In genomic region chr1:155212493-155212892, GRCm38 (mm10) we compare ENCODE assay signal across 8 mouse cellular contexts. TPM values are rescaled to one million over a fixed set of nuclear protein-coding genes. Genes with fewer than 3 reads are reported as not detected.
DNase-seq lines count a peak whose midpoint lies in the region; ATAC-seq and TF ChIP-seq lines count a peak whose summit lies in the region.

No protein-coding gene starts in this region.

- peak overlapping the region; percentile 41 for H3K9ac ChIP-seq in forebrain, embryonic 13.5 days
- no peak overlapping the region for H3K9ac ChIP-seq in intestine, postnatal 0 days (ENCODE audit: low read depth, low read length)
- H3K9ac ChIP-seq in midbrain, embryonic 16.5 days (ENCODE audit: low read depth, low read length): peak overlapping the region; percentile 18; the same call in 1 of the 2 replicates

- H3K4me3 ChIP-seq in forebrain, embryonic 13.5 days: no peak overlapping the region
- H3K4me3 ChIP-seq in intestine, postnatal 0 days (ENCODE audit: low read depth, low read length): no peak overlapping the region
- H3K4me3 ChIP-seq in midbrain, embryonic 16.5 days (ENCODE audit: low read depth, low read length): no peak overlapping the region
- H3K4me3 ChIP-seq in thymus, adult 2 months (ENCODE audit: control insufficient read depth, insufficient read depth, low read length): no peak overlapping the region

- DNase-seq in cerebellum, adult 9-11 months: peak; percentile 46
- peak; percentile 56 for DNase-seq in MN1 (ENCODE audit: low spot score)
- no peak for DNase-seq in thymus, adult 2 months
- no peak for DNase-seq in ovary, postnatal 36 days (ENCODE audit: low spot score)

- WGBS in forebrain, embryonic 13.5 days: 6% methylated on average over 6 of the region's 6 CpGs
- WGBS in intestine, postnatal 0 days: 50% methylated on average over 6 of the region's 6 CpGs
- 9% methylated on average over 6 of the region's 6 CpGs for WGBS in midbrain, embryonic 16.5 days
- WGBS in thymus, adult 2 months: 65% methylated on average over 6 of the region's 6 CpGs

- H3K4me2 ChIP-seq in forebrain, embryonic 13.5 days: no peak overlapping the region
- no peak overlapping the region for H3K4me2 ChIP-seq in intestine, postnatal 0 days (replicated peaks; ENCODE audit: low read depth)
- no peak overlapping the region for H3K4me2 ChIP-seq in midbrain, embryonic 16.5 days (ENCODE audit: low read length)

- 0 out of 2 replicates have a peak, but pooled peaks have one; percentile 2 for TF ChIP-seq CTCF in intestine, postnatal 0 days (IDR thresholded peaks at IDR 0.05; ENCODE audit: low read depth)
- TF ChIP-seq CTCF in thymus, adult 2 months (IDR thresholded peaks at IDR 0.05; ENCODE audit: borderline replicate concordance, control insufficient read depth, extremely low read depth, insufficient read depth, low read length, poor library complexity): no peak

- no peak for TF ChIP-seq POLR2A in thymus, adult 2 months (IDR thresholded peaks at IDR 0.05; ENCODE audit: control insufficient read depth, extremely low read depth, insufficient read depth, low read length, poor library complexity)

- H3K9me3 ChIP-seq in forebrain, embryonic 13.5 days (replicated peaks): no peaks in the 10 kb centered on the region
- no peaks in the 10 kb centered on the region for H3K9me3 ChIP-seq in intestine, postnatal 0 days (ENCODE audit: control insufficient read depth)
- H3K9me3 ChIP-seq in midbrain, embryonic 16.5 days (replicated peaks; ENCODE audit: control insufficient read depth, low read length, poor library complexity, severe bottlenecking): no peaks in the 10 kb centered on the region

- H3K27me3 ChIP-seq in forebrain, embryonic 13.5 days: no peaks in the 10 kb centered on the region
- no peaks in the 10 kb centered on the region for H3K27me3 ChIP-seq in intestine, postnatal 0 days (replicated peaks; ENCODE audit: control insufficient read depth, insufficient read depth, low read length)
- H3K27me3 ChIP-seq in midbrain, embryonic 16.5 days (ENCODE audit: control insufficient read depth, insufficient read depth, low read depth, low read length): no peaks in the 10 kb centered on the region
- H3K27me3 ChIP-seq in thymus, adult 2 months (ENCODE audit: control insufficient read depth, insufficient read depth, low read length): no peaks in the 10 kb centered on the region

- peaks cover 8% of the 10 kb centered on the region for H3K36me3 ChIP-seq in forebrain, embryonic 13.5 days (ENCODE audit: poor library complexity, severe bottlenecking)
- H3K36me3 ChIP-seq in intestine, postnatal 0 days (ENCODE audit: control insufficient read depth, insufficient read depth): peaks cover 4% of the 10 kb centered on the region; the same call in 1 of the 2 replicates
- no peaks in the 10 kb centered on the region; the same call in 1 of the 2 replicates for H3K36me3 ChIP-seq in midbrain, embryonic 16.5 days (ENCODE audit: control insufficient read depth, insufficient read depth, low read length)
- H3K36me3 ChIP-seq in thymus, adult 2 months (ENCODE audit: control insufficient read depth, insufficient read depth, low read length): peaks cover 3% of the 10 kb centered on the region; the same call in 1 of the 2 replicates

- H3K4me1 ChIP-seq in forebrain, embryonic 13.5 days: peaks cover 70% of the 10 kb centered on the region
- 0 out of 2 replicates have a peak, but pooled peaks cover 4% of the 10 kb centered on the region for H3K4me1 ChIP-seq in intestine, postnatal 0 days (replicated peaks; ENCODE audit: control insufficient read depth, insufficient read depth, low read length)
- peaks cover 33% of the 10 kb centered on the region for H3K4me1 ChIP-seq in midbrain, embryonic 16.5 days (ENCODE audit: control insufficient read depth, insufficient read depth, low read length)
- peaks cover 37% of the 10 kb centered on the region for H3K4me1 ChIP-seq in thymus, adult 2 months (replicated peaks; ENCODE audit: control insufficient read depth, insufficient read depth, low read length)

- peak overlapping the region; percentile 58 for H3K27ac ChIP-seq in forebrain, embryonic 13.5 days
- H3K27ac ChIP-seq in intestine, postnatal 0 days (ENCODE audit: low read depth, low read length): no peak overlapping the region
- H3K27ac ChIP-seq in midbrain, embryonic 16.5 days (ENCODE audit: low read length): peak overlapping the region; percentile 60
- no peak overlapping the region for H3K27ac ChIP-seq in thymus, adult 2 months (ENCODE audit: control insufficient read depth, insufficient read depth, low read length)

- no peak for ATAC-seq in cerebellum, adult (ENCODE audit: insufficient number of reproducible peaks, low FRiP score, low TSS enrichment)
- ATAC-seq in forebrain, embryonic 13.5 days: peak; percentile 52
- ATAC-seq in intestine, postnatal 0 days: no peak
- peak; percentile 29 for ATAC-seq in midbrain, embryonic 16.5 days

RNA-seq across cellular contexts. Expression of gene BC034090, which starts 31.8 kb away (rescaled TPM):
- polyA plus RNA-seq in forebrain, embryonic 13.5 days (2015; fragmentation: Nextera tagmentation; extraction: Ambion mirVana): 2.5 and 3.4 TPM in 2 replicates
- 1.0 and 1.3 TPM in 2 replicates for polyA plus RNA-seq in intestine, postnatal 0 days (2015; fragmentation: Nextera tagmentation; extraction: Ambion mirVana)
- 2.8 and 5.5 TPM in 2 replicates for polyA plus RNA-seq in midbrain, embryonic 16.5 days (2015; fragmentation: Nextera tagmentation; extraction: Ambion mirVana)
- 7.6 and 13.1 TPM in 2 replicates for polyA plus RNA-seq in thymus, adult 2 months (2012; rRNA removed)

RNA-seq across cellular contexts. Expression of gene Stx6, which starts 54.0 kb away (rescaled TPM):
- polyA plus RNA-seq in forebrain, embryonic 13.5 days (2015; fragmentation: Nextera tagmentation; extraction: Ambion mirVana): 114 and 115 TPM in 2 replicates
- polyA plus RNA-seq in intestine, postnatal 0 days (2015; fragmentation: Nextera tagmentation; extraction: Ambion mirVana): 25.2 and 28.3 TPM in 2 replicates
- 94.0 and 111 TPM in 2 replicates for polyA plus RNA-seq in midbrain, embryonic 16.5 days (2015; fragmentation: Nextera tagmentation; extraction: Ambion mirVana)
- polyA plus RNA-seq in thymus, adult 2 months (2012; rRNA removed): 232 and 272 TPM in 2 replicates

Comparison
In these comparisons a context has a peak if more than half of its experiments do, and no peak if none do; other contexts are left out.
1. DNase-seq: peak in cerebellum, adult 9-11 months (single experiment) and MN1 (single experiment); none in thymus, adult 2 months (single experiment) and ovary, postnatal 36 days (single experiment).
2. ATAC-seq: peak in forebrain, embryonic 13.5 days (single experiment) and midbrain, embryonic 16.5 days (single experiment); none in cerebellum, adult (single experiment) and intestine, postnatal 0 days (single experiment).
3. H3K27ac ChIP-seq: peak in forebrain, embryonic 13.5 days (single experiment) and midbrain, embryonic 16.5 days (single experiment); none in intestine, postnatal 0 days (single experiment) and thymus, adult 2 months (single experiment).